Mouse (Mus musculus) yolk sac, embryonic 10.5 days (tissue): Measurements from ENCODE around the gene Ptgs1.
A peak's percentile ranks its signal among the peaks of the same experiment; 100 is the strongest.

Experiments
- DNase-seq: peaks from one replicate; pipeline ENCODE4 v3.0.0-alpha.2; 2017; ENCODE audit warnings: low spot score

Gene Ptgs1

GRCm38 (mm10) chr2:36251156-36251555 lies 20.9 kb downstream of the Ptgs1 start:
- no peak for DNase-seq

GRCm38 (mm10) chr2:36252505-36252904 lies 22.3 kb downstream of the Ptgs1 start:
- DNase-seq = no peak

GRCm38 (mm10) chr2:36254445-36254844 lies 24.2 kb downstream of the Ptgs1 start:
- no peak for DNase-seq

- no peak for DNase-seq
These were observed 26.7 kb downstream of the Ptgs1 start for GRCm38 (mm10) chr2:36256931-36257330.

- no peak for DNase-seq
These were observed 29.2 kb downstream of the Ptgs1 start for GRCm38 (mm10) chr2:36259382-36259781.

GRCm38 (mm10) chr2:36259798-36260540 lies 29.7 kb downstream of the Ptgs1 start:
- DNase-seq = no peak

- DNase-seq = no peak
These were observed 31.8 kb downstream of the Ptgs1 start for GRCm38 (mm10) chr2:36262025-36262424.

- DNase-seq = no peak
These were observed 39.2 kb downstream of the Ptgs1 start for GRCm38 (mm10) chr2:36269458-36269857.

GRCm38 (mm10) chr2:36270186-36270585 lies 40.0 kb downstream of the Ptgs1 start:
- no peak for DNase-seq

GRCm38 (mm10) chr2:36271085-36271484 lies 40.9 kb downstream of the Ptgs1 start:
- no peak for DNase-seq

- no peak for DNase-seq
These were observed 42.2 kb downstream of the Ptgs1 start for GRCm38 (mm10) chr2:36272288-36272950.

- DNase-seq = peak; percentile 20
These were observed 46.2 kb downstream of the Ptgs1 start for GRCm38 (mm10) chr2:36276454-36276853.

GRCm38 (mm10) chr2:36278760-36279159 lies 48.5 kb downstream of the Ptgs1 start:
- no peak for DNase-seq

- no peak for DNase-seq
These were observed 50.9 kb downstream of the Ptgs1 start for GRCm38 (mm10) chr2:36281138-36281537.

GRCm38 (mm10) chr2:36282301-36282700 lies 52.1 kb downstream of the Ptgs1 start:
- DNase-seq = no peak
